Mouse (Mus musculus) CH12.LX (cell line): ENCODE data around the gene Fam110a. TPM values are rescaled to one million over a fixed set of nuclear protein-coding genes. Genes with fewer than 3 reads are reported as not detected.

Experiments used
- DNase-seq: peaks from one replicate; pipeline ENCODE4 v3.0.0-alpha.2; 2013; ENCODE audit errors: extremely low read depth
- H3K27ac ChIP-seq: 2 replicates; pipeline ENCODE4 v1.5.1; 2012; ENCODE audit warnings: low read depth, mild to moderate bottlenecking, control low read depth, moderate library complexity; ENCODE audit not compliant: insufficient read depth
- H3K27me3 ChIP-seq: replicated peaks from 2 replicates; pipeline ENCODE3; 2012; ENCODE audit warnings: inconsistent platforms
- H3K36me3 ChIP-seq, 2 experiments: replicated peaks in 1 of 2; 2 replicates each; pipeline versions ENCODE3 to v1.6.1; 2012; ENCODE audit warnings: inconsistent platforms in 1 of 2, low read length in 1 of 2, mild to moderate bottlenecking in 1 of 2, mixed read lengths in 1 of 2, moderate library complexity in 1 of 2; ENCODE audit not compliant: control insufficient read depth in 1 of 2, insufficient read depth in 1 of 2
- H3K4me1 ChIP-seq, 2 experiments: 2 replicates each; pipeline ENCODE4 v1.6.1; 2012; ENCODE audit warnings: inconsistent platforms in 1 of 2, moderate library complexity in 1 of 2; ENCODE audit not compliant: insufficient read depth in 2 of 2, control insufficient read depth in 1 of 2
- H3K4me2 ChIP-seq: 2 replicates; pipeline ENCODE4 v1.6.1; 2012; ENCODE audit warnings: low read depth, mild to moderate bottlenecking, control low read depth; ENCODE audit not compliant: poor library complexity, insufficient read depth, severe bottlenecking
- H3K4me3 ChIP-seq, 3 experiments: fragments of 150-350 bp in 1 of 3; sonication (generic) in 1 of 3; replicated peaks in 1 of 3; 2 replicates each; pipeline versions ENCODE3 to v1.5.1; 2011 to 2012; ENCODE audit warnings: low read depth in 2 of 3, low read length in 2 of 3, mild to moderate bottlenecking in 2 of 3, moderate library complexity in 2 of 3, control low read depth in 1 of 3, improper control_type of control experiment in 1 of 3, inconsistent platforms in 1 of 3, mixed read lengths in 1 of 3; ENCODE audit not compliant: poor library complexity in 1 of 3
- H3K79me2 ChIP-seq: replicated peaks from 2 replicates; pipeline ENCODE4 v1.6.1; 2012; ENCODE audit warnings: mild to moderate bottlenecking, moderate library complexity; ENCODE audit not compliant: control insufficient read depth, poor library complexity, insufficient read depth, severe bottlenecking; ENCODE audit errors: extremely low read depth
- H3K9ac ChIP-seq: 2 replicates; pipeline ENCODE4 v1.6.1; 2012; ENCODE audit warnings: low read depth, mild to moderate bottlenecking, control low read depth, moderate library complexity; ENCODE audit not compliant: insufficient read depth
- H3K9me3 ChIP-seq: replicated peaks from 2 replicates; pipeline ENCODE3; 2012; ENCODE audit warnings: low read length, inconsistent platforms, mixed read lengths
- CTCF ChIP-seq, 2 experiments: IDR thresholded peaks in 1 of 2; conservative IDR thresholded peaks in 1 of 2; 2 replicates each; pipeline ENCODE4 v1.5.1; 2011 to 2012; ENCODE audit warnings: low read depth in 2 of 2, low read length in 2 of 2, improper control_type of control experiment in 1 of 2, inconsistent platforms in 1 of 2, mild to moderate bottlenecking in 1 of 2, moderate library complexity in 1 of 2
- ELF1 ChIP-seq: IDR thresholded peaks from 2 replicates; pipeline ENCODE4 v1.6.1; 2014; ENCODE audit warnings: low read depth, mild to moderate bottlenecking, inconsistent platforms, low read length, improper control_type of control experiment
- GABPA ChIP-seq: IDR thresholded peaks from 2 replicates; pipeline ENCODE4 v1.6.1; 2012; ENCODE audit warnings: low read depth, low read length, improper control_type of control experiment, inconsistent platforms; ENCODE audit not compliant: insufficient replicate concordance
- JUN ChIP-seq: IDR thresholded peaks from 2 replicates; pipeline ENCODE4 v1.6.1; 2011; ENCODE audit warnings: low read depth, mild to moderate bottlenecking, low read length, improper control_type of control experiment, moderate library complexity; ENCODE audit not compliant: insufficient read depth
- KAT2A ChIP-seq: IDR thresholded peaks from 2 replicates; pipeline ENCODE4 v1.6.1; 2012; ENCODE audit warnings: low read length, improper control_type of control experiment, inconsistent platforms; ENCODE audit not compliant: insufficient replicate concordance
- MXI1 ChIP-seq: IDR thresholded peaks from 2 replicates; pipeline ENCODE4 v1.6.1; 2011; ENCODE audit warnings: mild to moderate bottlenecking, low read depth, low read length, improper control_type of control experiment
- POLR2A ChIP-seq: IDR thresholded peaks from 2 replicates; pipeline ENCODE4 v1.6.1; 2011; ENCODE audit warnings: low read depth, mild to moderate bottlenecking, improper control_type of control experiment, low read length
- RAD21 ChIP-seq: IDR thresholded peaks from 2 replicates; pipeline ENCODE4 v1.6.1; 2011; ENCODE audit warnings: low read depth, mild to moderate bottlenecking, low read length, improper control_type of control experiment, moderate library complexity
- RCOR1 ChIP-seq: conservative IDR thresholded peaks from 2 replicates; pipeline ENCODE4 v1.6.1; 2012; ENCODE audit warnings: low read depth, mild to moderate bottlenecking, inconsistent platforms, low read length, improper control_type of control experiment
- dilution Hi-C: fragments of 300-500 bp; cut with MboI; formaldehyde crosslinking; loops from 2 replicates; pipeline ENCODE4 v1.14.3; 2020; ENCODE audit warnings: low sequenced_read_pairs; ENCODE audit not compliant: extremely low pct_unique_long_range_greater_than_20kb, extremely low pct_ligation_motif_present
- in situ Hi-C: fragments of 300-500 bp; cut with MboI; formaldehyde crosslinking; loops from 3 replicates; pipeline ENCODE4 v1.14.3; 2019; ENCODE audit warnings: low sequenced_read_pairs, low pct_ligation_motif_present, low pct_unique_long_range_greater_than_20kb, mixed read lengths
- polyA plus RNA-seq: library from polyadenylated mRNA; unstranded; fragments of >175 nt; gene quantifications from 2 replicates; pipeline ENCODE4 v1.2.1, GENCODE M21; 2012; ENCODE audit warnings: low read depth; ENCODE audit not compliant: insufficient read length
- total RNA-seq, 2 experiments: library from RNA; depleted of rRNA; stranded (reverse); fragments of 300-350 nt in 1 of 2; fragments of >200 nt in 1 of 2; gene quantifications; 2 replicates each; pipeline ENCODE4 v1.2.3; 2012 to 2014

Gene Fam110a
- total and polyA plus RNA-seq, 3 experiments, result 3.7 to 9.8 (median 6.3) TPM

- H3K4me3 ChIP-seq, result no peak overlapping the region
- H3K4me2 ChIP-seq, result no peak overlapping the region
- H3K36me3 ChIP-seq, result peaks cover 0 to 6% of the 10 kb centered on the region in 2 experiments
- peaks cover 1% of the 10 kb centered on the region for H3K27me3 ChIP-seq
- DNase-seq, result no peak
- peaks cover 8 to 14% of the 10 kb centered on the region in 2 experiments for H3K4me1 ChIP-seq
- no peak overlapping the region for H3K27ac ChIP-seq
- TF ChIP-seq ELF1 (no peak), CTCF (conservative IDR thresholded peaks at IDR 0.05 in 1 of 2, IDR thresholded peaks at IDR 0.05 in 1 of 2; ENCODE audit: low read depth in 2 of 2, low read length in 2 of 2) (no peak), RAD21 (no peak), MXI1 (no peak)
- H3K9me3 ChIP-seq, result no peaks in the 10 kb centered on the region
- no peak overlapping the region for H3K9ac ChIP-seq
- dilution Hi-C loops (no loop called here), in situ Hi-C loops (no loop called here)
- H3K79me2 ChIP-seq, result no peaks in the 10 kb centered on the region
Observed at GRCm38 (mm10) chr2:151953665-151954064, 26.4 kb downstream of the Fam110a start.

DNA sequence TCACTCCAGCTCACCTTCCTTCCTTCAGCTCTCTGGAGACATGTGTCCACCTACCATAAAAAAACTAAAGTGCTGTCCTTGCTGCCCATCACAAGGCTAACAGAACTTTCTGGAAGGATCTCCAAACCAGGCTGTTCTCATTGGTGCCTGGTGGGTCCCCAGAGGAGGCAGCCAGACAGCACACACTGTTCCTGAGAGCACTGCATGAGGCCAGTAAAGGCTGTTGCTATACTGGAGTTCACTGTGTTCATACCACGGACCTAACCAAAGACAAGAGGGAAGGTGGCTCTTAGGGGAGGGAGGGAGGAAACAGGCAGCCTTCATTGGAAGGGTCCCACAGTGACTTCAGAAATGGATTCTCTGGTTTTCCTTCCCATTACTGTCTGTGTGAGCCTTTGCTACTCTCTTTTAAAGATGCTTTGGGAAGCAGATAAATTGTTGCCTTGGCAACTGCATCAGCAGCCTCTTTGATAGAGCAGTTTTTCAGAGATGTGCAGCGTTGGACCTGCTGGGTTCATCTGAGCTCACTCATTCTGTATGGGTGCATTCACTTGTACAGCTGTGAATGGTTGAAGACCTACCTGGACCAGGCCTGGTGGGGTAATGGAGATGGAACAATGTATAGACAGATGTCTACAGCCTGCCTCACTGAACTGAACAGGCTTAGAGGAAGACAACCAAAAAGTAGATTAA, 30.8 kb downstream of the Fam110a start:
- TF ChIP-seq RCOR1, result no peak
- no peak for TF ChIP-seq ELF1
- no peak for TF ChIP-seq KAT2A
- no peak for TF ChIP-seq JUN
- Histone ChIP-seq H3K27ac (no peak overlapping the region), H3K9me3 (no peaks in the 10 kb centered on the region), H3K36me3 (peaks cover 0 to 6% of the 10 kb centered on the region in 2 experiments), H3K9ac (no peak overlapping the region), H3K79me2 (no peaks in the 10 kb centered on the region), H3K4me3 (no peak overlapping the region), H3K4me1 (peaks cover 0 to 4% of the 10 kb centered on the region in 2 experiments; a peak in 1 of 4 replicates), H3K4me2 (no peak overlapping the region), H3K27me3 (peaks cover 3% of the 10 kb centered on the region)
- DNase-seq, result no peak
- dilution Hi-C loops (no loop called here), in situ Hi-C loops (no loop called here)

- peaks cover 0 to 4% of the 10 kb centered on the region in 2 experiments; a peak in 1 of 4 replicates for H3K4me1 ChIP-seq
- no peak overlapping the region for H3K9ac ChIP-seq
- no peak overlapping the region for H3K4me2 ChIP-seq
- dilution Hi-C loops (no loop called here), in situ Hi-C loops (no loop called here)
- peaks cover 5% of the 10 kb centered on the region for H3K27me3 ChIP-seq
- H3K36me3 ChIP-seq, result no peaks in the 10 kb centered on the region
- TF ChIP-seq GABPA (no peak), POLR2A (no peak), ELF1 (no peak)
- no peak overlapping the region for H3K4me3 ChIP-seq
- no peaks in the 10 kb centered on the region for H3K9me3 ChIP-seq
- H3K27ac ChIP-seq, result no peak overlapping the region
- no peaks in the 10 kb centered on the region for H3K79me2 ChIP-seq
- no peak for DNase-seq
Observed at GRCm38 (mm10) chr2:151948311-151948710, 31.7 kb downstream of the Fam110a start.
